Comparison of ENCODE assay signal across 24 mouse cellular contexts in the genomic region with DNA sequence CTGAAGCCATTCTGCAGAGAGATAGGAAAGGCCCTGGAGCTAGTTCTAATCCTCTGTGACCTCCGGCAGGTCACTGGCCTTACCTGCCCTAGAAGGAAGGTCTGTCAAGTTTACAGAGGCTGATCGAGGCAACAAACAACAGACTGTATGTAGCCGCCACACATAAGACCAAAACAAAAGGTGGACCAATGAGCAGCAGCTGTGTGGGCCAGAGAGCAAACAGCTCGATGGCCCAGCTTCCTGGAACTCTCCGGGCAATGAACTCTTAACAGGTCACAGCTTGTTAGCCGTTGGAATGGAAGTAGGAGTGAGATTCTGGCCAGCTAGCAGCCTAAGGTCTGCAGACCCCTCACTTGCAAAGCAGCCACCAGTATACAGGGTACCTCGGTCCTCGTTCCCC. TPM values are rescaled to one million over a fixed set of nuclear protein-coding genes. Genes with fewer than 3 reads are reported as not detected.
DNase-seq lines count a peak whose midpoint lies in the region; ATAC-seq and TF ChIP-seq lines count a peak whose summit lies in the region.
"Had no signal": no experiment of that assay in that cellular context is flagged by ENCODE, and none has a peak within 500 bp of the region (broad histone marks: within the 10 kb centered on the region; RNA-seq: fewer than 3 reads in every experiment).

No protein-coding gene starts in this region.

- no peak for TF ChIP-seq POLR2A in kidney, adult 2 months (IDR thresholded peaks at IDR 0.05; ENCODE audit: low read depth, low read length)

- peak overlapping the region; percentile 36 for H3K27ac ChIP-seq in kidney, adult 2 months (ENCODE audit: insufficient read depth, low read depth, low read length)
- H3K27ac ChIP-seq in liver, embryonic 12.5 days = peak overlapping the region; percentile 23; the same call in 1 of the 2 replicates
- peak overlapping the region; percentile 45 for H3K27ac ChIP-seq in liver, embryonic 16.5 days (ENCODE audit: low read length)
- H3K27ac ChIP-seq: embryonic facial prominence, embryonic 12.5 days; forebrain, embryonic 12.5 days; heart, embryonic 15.5 days; hindbrain, embryonic 13.5 days had no signal

- no peak for TF ChIP-seq CTCF in kidney, adult 2 months (conservative IDR thresholded peaks at IDR 0.05; ENCODE audit: insufficient read depth, insufficient read length, low read depth, low read length)

- DNase-seq in kidney, adult 2 months = peak; percentile 85
- no peak for DNase-seq in kidney, postnatal 10 days
- peak; percentile 47 for DNase-seq in adipocyte (ENCODE audit: low spot score)
- no peak for DNase-seq in Muller cell, postnatal 12 days (ENCODE audit: inconsistent ontology term)
- DNase-seq in adrenal gland, postnatal 14 days = no peak
- DNase-seq: adrenal gland, adult 8-10 months; cerebellum, adult 11 months; cerebellum, adult 9-10 months; cerebellum, postnatal 25 days; gastrocnemius, postnatal 25 days; heart, adult 11 months; heart, postnatal 14 days had no signal

- H3K9me3 ChIP-seq in liver, embryonic 12.5 days (replicated peaks) = no peaks in the 10 kb centered on the region
- H3K9me3 ChIP-seq in liver, embryonic 16.5 days (replicated peaks; ENCODE audit: control insufficient read depth, low read length) = no peaks in the 10 kb centered on the region
- H3K9me3 ChIP-seq: embryonic facial prominence, embryonic 12.5 days; forebrain, embryonic 12.5 days; heart, embryonic 15.5 days; hindbrain, embryonic 13.5 days had no signal

- WGBS in kidney, adult 2 months = 44% methylated on average over 8 of the region's 8 CpGs
- WGBS in liver, embryonic 12.5 days (ENCODE audit: insufficient replicate concordance) = 62% methylated on average over 8 of the region's 8 CpGs
- WGBS in liver, embryonic 16.5 days (ENCODE audit: insufficient replicate concordance) = 57% methylated on average over 8 of the region's 8 CpGs

- H3K27me3 ChIP-seq in kidney, adult 2 months (replicated peaks; ENCODE audit: control insufficient read depth, insufficient read depth, low read length) = no peaks in the 10 kb centered on the region
- no peaks in the 10 kb centered on the region for H3K27me3 ChIP-seq in liver, embryonic 12.5 days (replicated peaks)
- H3K27me3 ChIP-seq in liver, embryonic 16.5 days (ENCODE audit: control insufficient read depth, insufficient read depth, low read depth, low read length) = no peaks in the 10 kb centered on the region
- H3K27me3 ChIP-seq: embryonic facial prominence, embryonic 12.5 days; forebrain, embryonic 12.5 days; heart, embryonic 15.5 days; hindbrain, embryonic 13.5 days; Patski had no signal

- no peak overlapping the region for H3K4me3 ChIP-seq in kidney, adult 2 months (ENCODE audit: insufficient read depth, low read depth, low read length)
- no peak overlapping the region for H3K4me3 ChIP-seq in liver, embryonic 12.5 days
- no peak overlapping the region for H3K4me3 ChIP-seq in liver, embryonic 16.5 days (ENCODE audit: low read depth, low read length)
- H3K4me3 ChIP-seq: embryonic facial prominence, embryonic 12.5 days; forebrain, embryonic 12.5 days; heart, embryonic 15.5 days; hindbrain, embryonic 13.5 days had no signal

- peaks cover 38% of the 10 kb centered on the region for H3K4me1 ChIP-seq in kidney, adult 2 months (ENCODE audit: control insufficient read depth, insufficient read depth, low read length)
- H3K4me1 ChIP-seq in liver, embryonic 12.5 days = peaks cover 48% of the 10 kb centered on the region
- H3K4me1 ChIP-seq in liver, embryonic 16.5 days (ENCODE audit: control insufficient read depth, low read depth, low read length) = peaks cover 41% of the 10 kb centered on the region
- H3K4me1 ChIP-seq: forebrain, embryonic 12.5 days; hindbrain, embryonic 13.5 days had no signal

- H3K36me3 ChIP-seq in kidney, adult 2 months (ENCODE audit: control insufficient read depth, insufficient read depth, low read length) = no peaks in the 10 kb centered on the region
- H3K36me3 ChIP-seq in liver, embryonic 12.5 days = no peaks in the 10 kb centered on the region
- H3K36me3 ChIP-seq in liver, embryonic 16.5 days (ENCODE audit: control insufficient read depth, insufficient read depth) = no peaks in the 10 kb centered on the region
- H3K36me3 ChIP-seq: embryonic facial prominence, embryonic 12.5 days; forebrain, embryonic 12.5 days; heart, embryonic 15.5 days; hindbrain, embryonic 13.5 days had no signal

- no peak overlapping the region for H3K9ac ChIP-seq in liver, embryonic 12.5 days
- H3K9ac ChIP-seq in liver, embryonic 16.5 days (ENCODE audit: low read depth, low read length) = no peak overlapping the region
- H3K9ac ChIP-seq: embryonic facial prominence, embryonic 12.5 days; forebrain, embryonic 12.5 days; heart, embryonic 15.5 days; hindbrain, embryonic 13.5 days had no signal

- no peak overlapping the region for H3K4me2 ChIP-seq in liver, embryonic 12.5 days
- H3K4me2 ChIP-seq in liver, embryonic 16.5 days (ENCODE audit: low read depth, low read length) = no peak overlapping the region
- H3K4me2 ChIP-seq: embryonic facial prominence, embryonic 12.5 days; forebrain, embryonic 12.5 days; heart, embryonic 15.5 days; hindbrain, embryonic 13.5 days had no signal

- no peak for ATAC-seq in liver, embryonic 12.5 days
- peak; percentile 61 for ATAC-seq in liver, embryonic 16.5 days (ENCODE audit: low read depth)
- no peak for ATAC-seq in erythroblast, adult 5-6 weeks (replicated peaks; ENCODE audit: low FRiP score, poor library complexity, severe bottlenecking)
- ATAC-seq: forebrain, embryonic 16.5 days had no signal

RNA-seq across cellular contexts. Expression of gene Osgin1, which starts 3.7 kb away (rescaled TPM):
- polyA plus RNA-seq in kidney, adult 2 months (2012; rRNA removed) = 115 and 194 TPM in 2 replicates
- polyA plus RNA-seq in liver, embryonic 12.5 days (2016; fragmentation: Nextera tagmentation; extraction: Ambion mirVana) = 13.3 and 13.6 TPM in 2 replicates
- polyA plus RNA-seq in liver, embryonic 16.5 days (2015; fragmentation: Nextera tagmentation; extraction: Ambion mirVana) = 47.3 and 57.9 TPM in 2 replicates
- total RNA-seq in erythroblast, adult 5-6 weeks (2015; ENCODE audit: low replicate concordance) = 1.7 TPM in 2 replicates
- total RNA-seq in erythroblast, adult 5-6 weeks (2017; ENCODE audit: low replicate concordance) = 0.70 and 0.94 TPM in 2 replicates
- 52.9 and 69.1 TPM in 2 replicates for total RNA-seq in adrenal gland, postnatal 14 days (2021)

RNA-seq across cellular contexts. Expression of gene Necab2, which starts 16.3 kb away (rescaled TPM):
- polyA plus RNA-seq in kidney, adult 2 months (2012; rRNA removed) = 0.07 and 0.11 TPM in 2 replicates
- polyA plus RNA-seq in liver, embryonic 12.5 days (2016; fragmentation: Nextera tagmentation; extraction: Ambion mirVana) = 0.23 and 0.25 TPM in 2 replicates
- polyA plus RNA-seq in liver, embryonic 16.5 days (2015; fragmentation: Nextera tagmentation; extraction: Ambion mirVana) = 0.04 TPM in 1 of 2 replicates, not detected in the other
- not detected in 2 replicates for total RNA-seq in erythroblast, adult 5-6 weeks (2015; ENCODE audit: low replicate concordance)
- not detected in 2 replicates for total RNA-seq in erythroblast, adult 5-6 weeks (2017; ENCODE audit: low replicate concordance)
- total RNA-seq in adrenal gland, postnatal 14 days (2021) = 10.4 and 10.6 TPM in 2 replicates
- total RNA-seq: heart, postnatal 14 days; hematopoietic stem cell, adult 5-6 weeks; MEL had no signal
- polyA plus RNA-seq: C2C12 had no signal

RNA-seq across cellular contexts. Expression of gene Mlycd, which starts 35.6 kb away (rescaled TPM):
- 48.2 and 55.6 TPM in 2 replicates for polyA plus RNA-seq in kidney, adult 2 months (2012; rRNA removed)
- polyA plus RNA-seq in liver, embryonic 12.5 days (2016; fragmentation: Nextera tagmentation; extraction: Ambion mirVana) = 11.7 TPM in 2 replicates
- polyA plus RNA-seq in liver, embryonic 16.5 days (2015; fragmentation: Nextera tagmentation; extraction: Ambion mirVana) = 10.0 and 12.1 TPM in 2 replicates
- 2.7 TPM in 1 of 2 replicates, not detected in the other for total RNA-seq in erythroblast, adult 5-6 weeks (2015; ENCODE audit: low replicate concordance)
- total RNA-seq in erythroblast, adult 5-6 weeks (2017; ENCODE audit: low replicate concordance) = 1.3 and 1.8 TPM in 2 replicates
- 58.0 and 66.5 TPM in 2 replicates for total RNA-seq in adrenal gland, postnatal 14 days (2021)

Comparison
In these comparisons a context has a peak if more than half of its experiments do, and no peak if none do; other contexts are left out.
1. DNase-seq: peak in kidney, adult 2 months (single experiment) and adipocyte (single experiment); none in kidney, postnatal 10 days (single experiment), Muller cell, postnatal 12 days (single experiment) and adrenal gland, postnatal 14 days (single experiment).
2. Peak in every context shown above with its lines, with median percentiles within 50 percentile points of each other: H3K27ac ChIP-seq.